Mouse (Mus musculus) limb, embryonic 13.5 days (tissue): ENCODE measurements around the gene Vmn1r101. TPM values are rescaled to one million over a fixed set of nuclear protein-coding genes. Genes with fewer than 3 reads are reported as not detected.
"Not testable (repeated sequence)": the region's sequence is repeated elsewhere in the genome, so short reads cannot be mapped to it uniquely, and the experiment has no call there.

ENCODE experiments used
- ATAC-seq: fragments of 200-750 bp; cut with Nextera tagmentation; 2 replicates; pipeline ENCODE4 v1.8.0; 2017; ENCODE audit warnings: low read depth, moderate number of reproducible peaks, moderate TSS enrichment; ENCODE audit not compliant: low FRiP score
- H3K27ac ChIP-seq: fragments of 300-500 bp; sonication (generic); 2 replicates; pipeline ENCODE4 v1.5.1; 2015; ENCODE audit warnings: inconsistent platforms, mild to moderate bottlenecking, moderate library complexity
- H3K27me3 ChIP-seq: fragments of 300-500 bp; sonication (generic); 2 replicates; pipeline ENCODE4 v1.6.1; 2015; ENCODE audit warnings: mild to moderate bottlenecking, inconsistent platforms
- H3K36me3 ChIP-seq: fragments of 300-500 bp; sonication (generic); 2 replicates; pipeline ENCODE4 v1.6.1; 2015; ENCODE audit warnings: inconsistent platforms, mild to moderate bottlenecking, moderate library complexity
- H3K4me1 ChIP-seq: fragments of 300-500 bp; sonication (generic); 2 replicates; pipeline ENCODE4 v1.6.1; 2015; ENCODE audit warnings: inconsistent platforms
- H3K4me2 ChIP-seq: fragments of 300-500 bp; sonication (generic); replicated peaks from 2 replicates; pipeline ENCODE4 v1.6.1; 2015; ENCODE audit warnings: inconsistent platforms, mild to moderate bottlenecking, moderate library complexity
- H3K4me3 ChIP-seq: fragments of 300-500 bp; sonication (generic); 2 replicates; pipeline ENCODE4 v1.5.1; 2015; ENCODE audit warnings: moderate library complexity, mild to moderate bottlenecking, inconsistent platforms
- H3K9ac ChIP-seq: fragments of 300-500 bp; sonication (generic); 2 replicates; pipeline ENCODE4 v1.6.1; 2015; ENCODE audit warnings: mild to moderate bottlenecking, inconsistent platforms
- H3K9me3 ChIP-seq: fragments of 300-500 bp; sonication (generic); 2 replicates; pipeline ENCODE4 v1.6.1; 2016; ENCODE audit warnings: inconsistent platforms
- WGBS: fragments of 180-500 bp; shearing (Covaris S2); methylation state at CpG from one replicate; pipeline ENCODE4 v1.1.7; 2015; 5-methylcytosine and 5-hydroxymethylcytosine counted together
- polyA plus RNA-seq: library from polyadenylated mRNA; unstranded; fragments of >200 nt; fragmentation: Nextera tagmentation; extraction: Ambion mirVana; gene quantifications from 2 replicates; pipeline ENCODE4 v1.2.1, GENCODE M21; 2015

The Vmn1r101 gene
- not detected in 2 replicates for polyA plus RNA-seq

DNA sequence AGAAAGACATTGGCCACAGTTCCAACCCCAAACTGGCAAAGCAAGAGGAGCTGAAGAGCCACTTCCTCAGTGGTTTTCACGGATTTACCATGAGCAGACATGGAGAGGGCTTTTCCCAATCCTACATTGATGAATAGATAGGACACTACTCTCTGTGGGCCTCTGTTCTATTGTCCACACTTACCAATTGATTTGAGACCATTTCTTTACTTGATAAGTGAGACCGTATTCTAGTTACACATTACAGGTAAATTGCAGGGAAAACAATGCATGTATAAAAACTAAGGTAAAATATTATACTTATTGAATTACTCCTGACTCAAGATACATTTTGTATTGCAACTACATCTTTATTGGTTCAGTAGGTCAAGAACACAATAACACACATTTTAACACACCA is at the start of gene Vmn1r101:
TSS of gene Vmn1r101 (minus strand) at position 101 of the 400 bp plus-strand sequence.
- not testable (repeated sequence) for H3K27me3 ChIP-seq, H3K9ac ChIP-seq, H3K9me3 ChIP-seq, H3K36me3 ChIP-seq, ATAC-seq, H3K27ac ChIP-seq, H3K4me3 ChIP-seq, H3K4me2 ChIP-seq, H3K4me1 ChIP-seq
- WGBS: no CpG with 5 or more reads among the region's 2 CpGs

DNA sequence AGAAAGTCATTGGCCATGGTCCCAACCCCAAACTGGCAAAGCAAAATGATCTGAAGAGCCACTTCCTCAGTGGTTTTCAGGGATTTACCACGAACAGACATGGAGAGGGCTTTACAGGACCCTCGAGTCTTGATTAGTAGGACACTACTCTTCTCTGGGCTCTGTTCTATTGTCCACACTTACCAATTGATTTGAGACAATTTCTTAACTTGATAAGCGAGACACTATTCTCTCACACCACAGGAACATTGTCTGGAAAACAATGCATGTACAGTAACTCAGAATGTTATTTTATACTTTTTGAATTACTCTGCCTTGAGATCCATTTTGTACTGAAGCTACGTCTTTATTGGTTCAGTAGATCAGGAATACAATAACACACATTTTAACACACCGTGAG is 32.4 kb upstream of the Vmn1r101 start, which contains the start of gene Gm10670:
TSS of gene Gm10670 (minus strand) at position 101 of the 400 bp plus-strand sequence.
- H3K9ac ChIP-seq, H3K36me3 ChIP-seq, H3K4me1 ChIP-seq, H3K4me3 ChIP-seq, H3K27ac ChIP-seq, H3K9me3 ChIP-seq, ATAC-seq, H3K4me2 ChIP-seq, H3K27me3 ChIP-seq: not testable (repeated sequence)
- no CpG with 5 or more reads among the region's 5 CpGs for WGBS

DNA sequence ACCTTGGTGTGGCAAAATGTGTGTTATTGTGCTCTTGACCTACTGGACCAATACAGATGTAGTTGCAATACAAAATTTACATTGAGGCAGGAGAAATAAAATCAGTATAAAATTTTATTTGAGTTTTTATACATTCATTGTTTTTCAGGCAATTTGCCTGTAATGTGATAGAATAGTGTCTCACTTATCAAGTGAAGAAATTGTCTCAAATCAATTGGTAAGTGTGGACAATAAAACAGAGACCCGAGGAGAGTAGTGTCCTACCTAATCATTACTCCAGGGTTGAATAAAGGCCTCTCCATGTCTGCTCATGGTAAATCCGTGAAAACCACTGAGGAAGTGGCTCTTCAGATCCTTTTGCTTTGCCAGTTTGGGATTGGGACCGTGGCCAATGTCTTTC is 24.8 kb downstream of the Vmn1r101 start, which contains the start of gene Vmn1r100:
TSS of gene Vmn1r100 (plus strand) at position 301 of the 400 bp plus-strand sequence.
- H3K4me3 ChIP-seq, H3K9ac ChIP-seq, ATAC-seq, H3K9me3 ChIP-seq, H3K4me1 ChIP-seq, H3K27me3 ChIP-seq, H3K4me2 ChIP-seq, H3K36me3 ChIP-seq, H3K27ac ChIP-seq: not testable (repeated sequence)
- WGBS: no CpG with 5 or more reads among the region's 3 CpGs

Other genes with a start within 250 kb of the Vmn1r101 start
- not detected in 2 replicates for gene Vmn1r95, start 248.9 kb downstream of the Vmn1r101 start, polyA plus RNA-seq
- not detected in 2 replicates for gene Gm6164, start 237.0 kb downstream of the Vmn1r101 start, polyA plus RNA-seq
- gene Gm4498, start 208.8 kb downstream of the Vmn1r101 start, polyA plus RNA-seq: not detected in 2 replicates
- gene Gm5890, start 179.8 kb downstream of the Vmn1r101 start, polyA plus RNA-seq: not detected in 2 replicates
- not detected in 2 replicates for gene Gm4133, start 108.5 kb downstream of the Vmn1r101 start, polyA plus RNA-seq
- gene Gm5728, start 67.2 kb downstream of the Vmn1r101 start, polyA plus RNA-seq: not detected in 2 replicates
- gene Vmn1r100, start 24.7 kb downstream of the Vmn1r101 start, polyA plus RNA-seq: not detected in 2 replicates
- not detected in 2 replicates for gene Gm10670, start 32.3 kb upstream of the Vmn1r101 start, polyA plus RNA-seq
- not detected in 2 replicates for gene Vmn1r103, start 67.9 kb upstream of the Vmn1r101 start, polyA plus RNA-seq
- gene Vmn1r104, start 91.2 kb upstream of the Vmn1r101 start, polyA plus RNA-seq: not detected in 2 replicates
- not detected in 2 replicates for gene Gm5726, start 103.2 kb upstream of the Vmn1r101 start, polyA plus RNA-seq
- gene Gm4141, start 133.6 kb upstream of the Vmn1r101 start, polyA plus RNA-seq: not detected in 2 replicates
- not detected in 2 replicates for gene Gm4513, start 156.4 kb upstream of the Vmn1r101 start, polyA plus RNA-seq
- gene Vmn1r107, start 226.3 kb upstream of the Vmn1r101 start, polyA plus RNA-seq: not detected in 2 replicates